Mouse (Mus musculus) myocyte (in vitro differentiated cells): ENCODE measurements around the gene Tpk1. TPM values are rescaled to one million over a fixed set of nuclear protein-coding genes. Genes with fewer than 3 reads are reported as not detected.
"Not testable (repeated sequence)": the region's sequence is repeated elsewhere in the genome, so short reads cannot be mapped to it uniquely, and the experiment has no call there.

Experiments used
- H3K27me3 ChIP-seq: one replicate; pipeline ENCODE4 v1.6.1; 2011; ENCODE audit not compliant: control insufficient read depth, insufficient read depth, insufficient read length
- H3K36me3 ChIP-seq: one replicate; pipeline ENCODE4 v1.6.1; 2011; ENCODE audit not compliant: control insufficient read depth, insufficient read depth
- H3K4me2 ChIP-seq: one replicate; pipeline ENCODE4 v1.6.1; 2011; ENCODE audit warnings: low read depth, control low read depth
- H3K4me3 ChIP-seq: one replicate; pipeline ENCODE4 v1.5.1; 2011; ENCODE audit warnings: mild to moderate bottlenecking, control low read depth, moderate library complexity
- H3K79me2 ChIP-seq: one replicate; pipeline ENCODE4 v1.6.1; 2011; ENCODE audit not compliant: control insufficient read depth, insufficient read depth
- H3ac ChIP-seq: one replicate; pipeline ENCODE4 v1.6.1; 2011; ENCODE audit not compliant: control insufficient read depth, insufficient read length
- CEBPB ChIP-seq: IDR thresholded peaks from 2 replicates; pipeline ENCODE4 v1.6.1; 2011; ENCODE audit warnings: mild to moderate bottlenecking, moderate library complexity; ENCODE audit not compliant: poor library complexity, insufficient read depth, severe bottlenecking
- E2F4 ChIP-seq: IDR thresholded peaks from one replicate; pipeline ENCODE4 v1.6.1; 2011; ENCODE audit warnings: mild to moderate bottlenecking, control low read depth, moderate library complexity; ENCODE audit not compliant: insufficient read depth
- MAX ChIP-seq: IDR thresholded peaks from one replicate; pipeline ENCODE4 v1.6.1; 2011; ENCODE audit warnings: low read depth, mild to moderate bottlenecking, control low read depth
- MYOD1 ChIP-seq, 3 experiments: IDR thresholded peaks; one replicate each; pipeline ENCODE4 v1.6.1; 2011; ENCODE audit warnings: control low read depth in 2 of 3, low read depth in 2 of 3, mild to moderate bottlenecking in 2 of 3, moderate library complexity in 1 of 3; ENCODE audit not compliant: insufficient read length in 2 of 3, control insufficient read depth in 1 of 3
- MYOG ChIP-seq, 3 experiments: IDR thresholded peaks; one replicate each; pipeline ENCODE4 v1.6.1; 2011; ENCODE audit warnings: control low read depth in 2 of 3, low read depth in 2 of 3, mild to moderate bottlenecking in 2 of 3; ENCODE audit not compliant: insufficient read length in 2 of 3, control insufficient read depth in 1 of 3, insufficient read depth in 1 of 3
- POLR2A ChIP-seq: IDR thresholded peaks from one replicate; pipeline ENCODE4 v1.6.1; 2011; ENCODE audit warnings: low read depth, mild to moderate bottlenecking, control low read depth, moderate library complexity; ENCODE audit not compliant: insufficient read length
- POLR2AphosphoS2 ChIP-seq: IDR thresholded peaks from one replicate; pipeline ENCODE4 v1.6.1; 2011; ENCODE audit warnings: low read depth, control low read depth; ENCODE audit not compliant: insufficient read length
- REST ChIP-seq: IDR thresholded peaks from one replicate; pipeline ENCODE4 v1.6.1; 2011; ENCODE audit warnings: mild to moderate bottlenecking, control low read depth, moderate library complexity; ENCODE audit not compliant: insufficient read depth, insufficient read length
- SRF ChIP-seq: IDR thresholded peaks from one replicate; pipeline ENCODE4 v1.6.1; 2011; ENCODE audit warnings: low read depth; ENCODE audit not compliant: control insufficient read depth, insufficient read length
- TCF12 ChIP-seq: IDR thresholded peaks from one replicate; pipeline ENCODE4 v1.6.1; 2011; ENCODE audit warnings: mild to moderate bottlenecking, control low read depth; ENCODE audit not compliant: poor library complexity, insufficient read depth, severe bottlenecking
- TCF3 ChIP-seq: IDR thresholded peaks from one replicate; pipeline ENCODE4 v1.6.1; 2011; ENCODE audit warnings: low read depth, control low read depth; ENCODE audit not compliant: insufficient read length
- USF1 ChIP-seq: IDR thresholded peaks from one replicate; pipeline ENCODE4 v1.6.1; 2011; ENCODE audit warnings: low read depth, mild to moderate bottlenecking, control low read depth, moderate library complexity
- polyA plus RNA-seq: library from polyadenylated mRNA; unstranded; fragments of >200 nt; fragmentation: generic; extraction: Trizol; gene quantifications from one replicate; pipeline ENCODE4 v1.2.1, GENCODE M21; 2012; ENCODE audit warnings: missing spikeins

Gene Tpk1
- polyA plus RNA-seq, 1 experiment = 1.6 TPM

- TF ChIP-seq SRF = no peak
- Histone ChIP-seq H3K79me2 (no peaks in the 10 kb centered on the region), H3K36me3 (no peaks in the 10 kb centered on the region), H3ac (no peak overlapping the region), H3K27me3 (no peaks in the 10 kb centered on the region), H3K4me2 (peak overlapping the region; percentile 16), H3K4me3 (no peak overlapping the region)
Observed at GRCm38 (mm10) chr6:43633308-43633963, 32.6 kb downstream of the Tpk1 start.

DNA sequence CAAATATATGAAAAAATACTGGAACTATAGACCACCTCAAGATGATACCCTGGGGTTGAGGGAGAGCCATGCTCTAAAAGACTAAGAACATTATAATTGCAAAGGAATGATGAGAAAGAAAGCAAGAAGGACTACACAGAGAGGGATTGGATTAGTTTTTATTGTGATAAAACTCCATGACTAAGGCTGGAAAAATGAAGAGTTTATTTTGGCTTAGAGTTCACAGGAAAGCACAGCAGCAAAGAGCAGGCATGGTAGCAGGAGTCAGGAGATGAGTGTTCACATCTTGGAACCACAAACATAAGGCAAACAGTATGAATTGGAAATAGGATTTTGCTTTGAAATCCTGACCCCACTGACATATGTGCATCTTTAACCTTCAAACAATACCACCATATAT lies 33.2 kb downstream of the Tpk1 start:
- H3K4me3 ChIP-seq = no peak overlapping the region
- no peaks in the 10 kb centered on the region for H3K27me3 ChIP-seq
- no peak for TF ChIP-seq TCF3
- no peak for TF ChIP-seq USF1
- no peak for TF ChIP-seq SRF
- TF ChIP-seq MAX = no peak
- TF ChIP-seq CEBPB = no peak
- no peak for TF ChIP-seq POLR2AphosphoS2
- no peak for TF ChIP-seq TCF12
- TF ChIP-seq REST = no peak
- TF ChIP-seq E2F4 = no peak
- no peak for TF ChIP-seq MYOD1 (IDR thresholded peaks at IDR 0.05; ENCODE audit: control insufficient read depth in 1 of 3, insufficient read length in 2 of 3, low read depth in 2 of 3)
- TF ChIP-seq MYOG (IDR thresholded peaks at IDR 0.05; ENCODE audit: control insufficient read depth in 1 of 3, insufficient read depth in 1 of 3, insufficient read length in 2 of 3, low read depth in 2 of 3) = no peak
- no peak for TF ChIP-seq POLR2A
- H3K4me2 ChIP-seq = no peak overlapping the region
- no peaks in the 10 kb centered on the region for H3K79me2 ChIP-seq
- no peaks in the 10 kb centered on the region for H3K36me3 ChIP-seq
- H3ac ChIP-seq = no peak overlapping the region

GRCm38 (mm10) chr6:43623448-43623847 lies 42.6 kb downstream of the Tpk1 start:
- H3K4me3 ChIP-seq, H3K79me2 ChIP-seq, H3ac ChIP-seq, H3K4me2 ChIP-seq, H3K36me3 ChIP-seq, H3K27me3 ChIP-seq: not testable (repeated sequence)

DNA sequence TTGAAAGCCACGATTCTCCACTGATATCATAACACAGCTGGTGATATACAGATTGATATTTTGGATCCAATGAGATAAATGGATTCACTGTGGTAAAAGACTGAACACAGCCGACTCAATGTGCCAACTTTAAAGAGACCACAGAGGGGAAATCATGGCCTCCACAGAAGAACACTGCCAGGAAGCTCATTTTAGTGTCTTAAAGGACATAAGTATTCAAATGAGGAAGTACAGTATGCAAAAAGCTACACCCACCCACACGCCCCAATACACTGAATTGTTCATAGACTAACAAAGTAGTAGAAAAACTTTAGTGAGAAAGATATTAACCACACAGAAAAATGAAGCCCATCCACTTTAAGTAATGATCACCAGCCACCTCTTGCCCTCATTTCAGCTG lies 46.8 kb downstream of the Tpk1 start:
- H3ac ChIP-seq = no peak overlapping the region
- no peaks in the 10 kb centered on the region for H3K36me3 ChIP-seq
- H3K4me3 ChIP-seq = no peak overlapping the region
- H3K79me2 ChIP-seq = no peaks in the 10 kb centered on the region
- H3K27me3 ChIP-seq = no peaks in the 10 kb centered on the region
- TF ChIP-seq MYOD1 (IDR thresholded peaks at IDR 0.05; ENCODE audit: control insufficient read depth in 1 of 3, insufficient read length in 2 of 3, low read depth in 2 of 3) (no peak), POLR2AphosphoS2 (no peak), MYOG (IDR thresholded peaks at IDR 0.05; ENCODE audit: control insufficient read depth in 1 of 3, insufficient read depth in 1 of 3, insufficient read length in 2 of 3, low read depth in 2 of 3) (no peak), REST (no peak), SRF (no peak), MAX (no peak), POLR2A (no peak), CEBPB (no peak), E2F4 (no peak)
- no peak overlapping the region for H3K4me2 ChIP-seq

- Histone ChIP-seq H3ac (no peak overlapping the region), H3K79me2 (no peaks in the 10 kb centered on the region), H3K4me3 (no peak overlapping the region), H3K4me2 (no peak overlapping the region), H3K27me3 (no peaks in the 10 kb centered on the region), H3K36me3 (no peaks in the 10 kb centered on the region)
- TF ChIP-seq MYOG (IDR thresholded peaks at IDR 0.05; ENCODE audit: control insufficient read depth in 1 of 3, insufficient read depth in 1 of 3, insufficient read length in 2 of 3, low read depth in 2 of 3) (no peak), E2F4 (no peak), POLR2A (no peak), POLR2AphosphoS2 (no peak)
Observed at GRCm38 (mm10) chr6:43611770-43612169, 54.3 kb downstream of the Tpk1 start.

- H3K4me3 ChIP-seq = no peak overlapping the region
- no peaks in the 10 kb centered on the region for H3K36me3 ChIP-seq
- H3K79me2 ChIP-seq = no peaks in the 10 kb centered on the region
- no peaks in the 10 kb centered on the region for H3K27me3 ChIP-seq
- TF ChIP-seq MYOD1 (IDR thresholded peaks at IDR 0.05; ENCODE audit: control insufficient read depth in 1 of 3, insufficient read length in 2 of 3, low read depth in 2 of 3) (no peak), USF1 (no peak), TCF12 (no peak), POLR2AphosphoS2 (no peak), MYOG (IDR thresholded peaks at IDR 0.05; ENCODE audit: control insufficient read depth in 1 of 3, insufficient read depth in 1 of 3, insufficient read length in 2 of 3, low read depth in 2 of 3) (no peak), REST (no peak), E2F4 (no peak), POLR2A (no peak), MAX (no peak), CEBPB (no peak), SRF (no peak), TCF3 (no peak)
- no peak overlapping the region for H3ac ChIP-seq
- H3K4me2 ChIP-seq = no peak overlapping the region
Observed at GRCm38 (mm10) chr6:43590841-43591541, 75.1 kb downstream of the Tpk1 start.
